Mouse (Mus musculus) forebrain, embryonic 15.5 days (tissue): ENCODE results near the gene Adcy6. TPM values are rescaled to one million over a fixed set of nuclear protein-coding genes. Genes with fewer than 3 reads are reported as not detected.

Source experiments
- ATAC-seq: fragments of 200-750 bp; cut with Nextera tagmentation; replicated peaks from 2 replicates; pipeline ENCODE4 v1.8.0; 2017; ENCODE audit warnings: mild to moderate bottlenecking, moderate TSS enrichment, moderate library complexity
- H3K27ac ChIP-seq: fragments of 300-500 bp; sonication (generic); replicated peaks from 2 replicates; pipeline ENCODE4 v1.5.1; 2015; ENCODE audit warnings: mild to moderate bottlenecking, inconsistent platforms
- H3K27me3 ChIP-seq: fragments of 300-500 bp; sonication (generic); 2 replicates; pipeline ENCODE4 v1.6.1; 2015; ENCODE audit warnings: inconsistent platforms
- H3K36me3 ChIP-seq: fragments of 300-500 bp; sonication (generic); 2 replicates; pipeline ENCODE4 v1.6.1; 2015; ENCODE audit warnings: mild to moderate bottlenecking, inconsistent platforms
- H3K4me1 ChIP-seq: fragments of 300-500 bp; sonication (generic); 2 replicates; pipeline ENCODE4 v1.6.1; 2015; ENCODE audit warnings: inconsistent platforms
- H3K4me2 ChIP-seq: fragments of 300-500 bp; sonication (generic); replicated peaks from 2 replicates; pipeline ENCODE4 v1.6.1; 2015; ENCODE audit warnings: mild to moderate bottlenecking, inconsistent platforms
- H3K4me3 ChIP-seq: fragments of 300-500 bp; sonication (generic); 2 replicates; pipeline ENCODE4 v1.5.1; 2015; ENCODE audit warnings: mild to moderate bottlenecking, inconsistent platforms
- H3K9ac ChIP-seq: fragments of 300-500 bp; sonication (generic); replicated peaks from 2 replicates; pipeline ENCODE4 v1.6.1; 2015; ENCODE audit warnings: mild to moderate bottlenecking, inconsistent platforms
- H3K9me3 ChIP-seq: fragments of 300-500 bp; sonication (generic); 2 replicates; pipeline ENCODE4 v1.6.1; 2016; ENCODE audit warnings: inconsistent platforms
- WGBS: fragments of 180-500 bp; shearing (Covaris S2); methylation state at CpG from one replicate; pipeline ENCODE4 v1.1.7; 2015; ENCODE audit warnings: mixed read lengths; 5-methylcytosine and 5-hydroxymethylcytosine counted together
- polyA plus RNA-seq: library from polyadenylated mRNA; unstranded; fragments of >200 nt; fragmentation: Nextera tagmentation; extraction: Ambion mirVana; gene quantifications from 2 replicates; pipeline ENCODE4 v1.2.1, GENCODE M21; 2015

Adcy6 gene
- polyA plus RNA-seq, 1 experiment from 2014 or later = 12.5 TPM

- Histone ChIP-seq H3K27me3 (no peaks in the 10 kb centered on the region), H3K36me3 (peaks cover 69% of the 10 kb centered on the region), H3K9ac (no peak overlapping the region), H3K4me1 (no peaks in the 10 kb centered on the region), H3K27ac (no peak overlapping the region), H3K9me3 (no peaks in the 10 kb centered on the region), H3K4me2 (no peak overlapping the region), H3K4me3 (no peak overlapping the region)
- 75% methylated on average over 4 of the region's 4 CpGs for WGBS
- no peak for ATAC-seq
These were observed 66.5 kb downstream of the Adcy6 start for GRCm38 (mm10) chr15:98543341-98543740.

- no peak for ATAC-seq
- no peak overlapping the region for H3K4me2 ChIP-seq
- no peak overlapping the region for H3K4me3 ChIP-seq
- H3K4me1 ChIP-seq = no peaks in the 10 kb centered on the region
- no peak overlapping the region for H3K27ac ChIP-seq
- H3K9ac ChIP-seq = no peak overlapping the region
- H3K9me3 ChIP-seq = no peaks in the 10 kb centered on the region
- H3K36me3 ChIP-seq = peaks cover 56% of the 10 kb centered on the region
- 94% methylated on average over 6 of the region's 6 CpGs for WGBS
- no peaks in the 10 kb centered on the region for H3K27me3 ChIP-seq
These were observed 68.8 kb downstream of the Adcy6 start for GRCm38 (mm10) chr15:98541064-98541463.

Other genes starting within 250 kb of the Adcy6 start
- gene Olfr283, start 229.1 kb downstream of the Adcy6 start, polyA plus RNA-seq = not detected in 2 replicates
- not detected in 2 replicates for gene Olfr282, start 178.9 kb downstream of the Adcy6 start, polyA plus RNA-seq
- gene Olfr281, start 157.5 kb downstream of the Adcy6 start, polyA plus RNA-seq = not detected in 2 replicates
- gene OR5BS1P, start 140.2 kb downstream of the Adcy6 start, polyA plus RNA-seq = not detected in 2 replicates
- not detected in 2 replicates for gene Lalba, start 127.4 kb downstream of the Adcy6 start, polyA plus RNA-seq
- not detected in 2 replicates for gene Olfr279, start 117.7 kb downstream of the Adcy6 start, polyA plus RNA-seq
- gene Kansl2, start 75.8 kb downstream of the Adcy6 start, polyA plus RNA-seq = 140 and 152 TPM in 2 replicates
- 66.5 and 72.0 TPM in 2 replicates for gene Ccnt1, start 39.2 kb downstream of the Adcy6 start, polyA plus RNA-seq
- 0.56 TPM in 1 of 2 replicates, not detected in the other for gene 4930415O20Rik, start 39.1 kb downstream of the Adcy6 start, polyA plus RNA-seq
- gene Cacnb3, start 20.8 kb upstream of the Adcy6 start, polyA plus RNA-seq = 134 and 138 TPM in 2 replicates
- 23.5 and 25.0 TPM in 2 replicates for gene Ddx23, start 52.8 kb upstream of the Adcy6 start, polyA plus RNA-seq
- 11.0 and 12.8 TPM in 2 replicates for gene Rnd1, start 67.4 kb upstream of the Adcy6 start, polyA plus RNA-seq
- gene Ccdc65, start 98.1 kb upstream of the Adcy6 start, polyA plus RNA-seq = 2.3 and 4.3 TPM in 2 replicates
- gene Fkbp11, start 118.1 kb upstream of the Adcy6 start, polyA plus RNA-seq = 3.5 and 3.6 TPM in 2 replicates
- gene Arf3, start 153.1 kb upstream of the Adcy6 start, polyA plus RNA-seq = 82.3 and 88.2 TPM in 2 replicates
- not detected in 2 replicates for gene Wnt10b, start 168.1 kb upstream of the Adcy6 start, polyA plus RNA-seq
- 0.19 and 0.25 TPM in 2 replicates for gene Wnt1, start 179.8 kb upstream of the Adcy6 start, polyA plus RNA-seq
- 0.46 and 0.47 TPM in 2 replicates for gene Ddn, start 199.4 kb upstream of the Adcy6 start, polyA plus RNA-seq
- gene Prkag1, start 221.4 kb upstream of the Adcy6 start, polyA plus RNA-seq = 89.0 and 91.7 TPM in 2 replicates